Mouse (Mus musculus) embryonic facial prominence, embryonic 15.5 days (tissue): ENCODE results near the gene Ift52. TPM values are rescaled to one million over a fixed set of nuclear protein-coding genes. Genes with fewer than 3 reads are reported as not detected.

Experiments
- ATAC-seq: fragments of 200-750 bp; cut with Nextera tagmentation; 2 replicates; pipeline ENCODE4 v1.8.0; 2017; ENCODE audit warnings: low read depth, moderate TSS enrichment; ENCODE audit not compliant: insufficient number of reproducible peaks, low FRiP score, low TSS enrichment
- H3K27ac ChIP-seq: fragments of 300-500 bp; sonication (generic); replicated peaks from 2 replicates; pipeline ENCODE4 v1.5.1; 2015; ENCODE audit warnings: mild to moderate bottlenecking, inconsistent platforms
- H3K27me3 ChIP-seq: fragments of 300-500 bp; sonication (generic); 2 replicates; pipeline ENCODE4 v1.6.1; 2015; ENCODE audit warnings: inconsistent platforms
- H3K36me3 ChIP-seq: fragments of 300-500 bp; sonication (generic); 2 replicates; pipeline ENCODE4 v1.6.1; 2015; ENCODE audit warnings: mild to moderate bottlenecking, inconsistent platforms
- H3K4me1 ChIP-seq: fragments of 300-500 bp; sonication (generic); 2 replicates; pipeline ENCODE4 v1.6.1; 2015; ENCODE audit warnings: inconsistent platforms
- H3K4me2 ChIP-seq: fragments of 300-500 bp; sonication (generic); replicated peaks from 2 replicates; pipeline ENCODE4 v1.6.1; 2015; ENCODE audit warnings: mild to moderate bottlenecking, inconsistent platforms
- H3K4me3 ChIP-seq: fragments of 300-500 bp; sonication (generic); replicated peaks from 2 replicates; pipeline ENCODE4 v1.5.1; 2015; ENCODE audit warnings: mild to moderate bottlenecking, inconsistent platforms
- H3K9ac ChIP-seq: fragments of 300-500 bp; sonication (generic); 2 replicates; pipeline ENCODE4 v1.6.1; 2015; ENCODE audit warnings: inconsistent platforms
- H3K9me3 ChIP-seq: fragments of 300-500 bp; sonication (generic); replicated peaks from 2 replicates; pipeline ENCODE4 v1.6.1; 2016; ENCODE audit warnings: inconsistent platforms
- WGBS: fragments of 180-500 bp; shearing (Covaris S2); methylation state at CpG from one replicate; pipeline ENCODE4 v1.1.7; 2015; 5-methylcytosine and 5-hydroxymethylcytosine counted together
- microRNA-seq: library from miRNA; unstranded; fragments of <30 nt; microRNA quantifications from one replicate; pipeline ENCODE4, GENCODE M21; 2016; ENCODE audit warnings: borderline number of aligned reads
- polyA plus RNA-seq: library from polyadenylated mRNA; unstranded; fragments of >200 nt; fragmentation: Nextera tagmentation; extraction: Ambion mirVana; gene quantifications from 2 replicates; pipeline ENCODE4 v1.2.1, GENCODE M21; 2015

The Ift52 gene
- polyA plus RNA-seq, 1 experiment from 2014 or later = 51.7 TPM

- Histone ChIP-seq H3K27ac (no peak overlapping the region), H3K4me3 (no peak overlapping the region), H3K27me3 (no peaks in the 10 kb centered on the region), H3K9ac (no peak overlapping the region), H3K9me3 (no peaks in the 10 kb centered on the region), H3K36me3 (peaks cover 19% of the 10 kb centered on the region; the same call in 1 of the 2 replicates), H3K4me1 (no peaks in the 10 kb centered on the region), H3K4me2 (no peak overlapping the region)
- ATAC-seq = no peak
- 62% methylated on average over 3 of the region's 3 CpGs for WGBS
These were observed 58.1 kb downstream of the Ift52 start for GRCm38 (mm10) chr2:163075234-163075633.

GRCm38 (mm10) chr2:163079041-163079440 is 61.9 kb downstream of the Ift52 start:
- no peak for ATAC-seq
- Histone ChIP-seq H3K4me1 (no peaks in the 10 kb centered on the region), H3K27me3 (no peaks in the 10 kb centered on the region), H3K27ac (no peak overlapping the region), H3K4me2 (no peak overlapping the region), H3K9me3 (no peaks in the 10 kb centered on the region), H3K36me3 (peaks cover 11% of the 10 kb centered on the region; the same call in 1 of the 2 replicates), H3K9ac (no peak overlapping the region), H3K4me3 (no peak overlapping the region)
- WGBS = 89% methylated on average over 4 of the region's 4 CpGs

- Histone ChIP-seq H3K27me3 (no peaks in the 10 kb centered on the region), H3K36me3 (peaks cover 3% of the 10 kb centered on the region; the same call in 1 of the 2 replicates), H3K4me3 (no peak overlapping the region), H3K27ac (no peak overlapping the region), H3K4me2 (no peak overlapping the region), H3K4me1 (no peaks in the 10 kb centered on the region), H3K9ac (no peak overlapping the region), H3K9me3 (no peaks in the 10 kb centered on the region)
- ATAC-seq = no peak
- 46% methylated on average over 5 of the region's 5 CpGs for WGBS
These were observed 65.4 kb downstream of the Ift52 start for GRCm38 (mm10) chr2:163082591-163082990.

GRCm38 (mm10) chr2:163084519-163084918 is 67.4 kb downstream of the Ift52 start:
- 87% methylated on average over 3 of the region's 3 CpGs for WGBS
- no peaks in the 10 kb centered on the region for H3K36me3 ChIP-seq
- H3K9me3 ChIP-seq = no peaks in the 10 kb centered on the region
- H3K4me3 ChIP-seq = no peak overlapping the region
- no peaks in the 10 kb centered on the region for H3K4me1 ChIP-seq
- no peak for ATAC-seq
- no peak overlapping the region for H3K27ac ChIP-seq
- no peak overlapping the region for H3K9ac ChIP-seq
- no peak overlapping the region for H3K4me2 ChIP-seq
- no peaks in the 10 kb centered on the region for H3K27me3 ChIP-seq

- ATAC-seq = no peak
- Histone ChIP-seq H3K9me3 (no peaks in the 10 kb centered on the region), H3K27me3 (no peaks in the 10 kb centered on the region), H3K4me3 (no peak overlapping the region), H3K27ac (no peak overlapping the region), H3K36me3 (no peaks in the 10 kb centered on the region), H3K4me2 (no peak overlapping the region), H3K4me1 (no peaks in the 10 kb centered on the region), H3K9ac (no peak overlapping the region)
- 88% methylated on average over 6 of the region's 6 CpGs for WGBS
These were observed 67.9 kb downstream of the Ift52 start for GRCm38 (mm10) chr2:163085047-163085446.

- Histone ChIP-seq H3K27me3 (no peaks in the 10 kb centered on the region), H3K27ac (no peak overlapping the region), H3K4me3 (no peak overlapping the region), H3K9me3 (no peaks in the 10 kb centered on the region), H3K9ac (no peak overlapping the region), H3K36me3 (no peaks in the 10 kb centered on the region), H3K4me1 (no peaks in the 10 kb centered on the region), H3K4me2 (no peak overlapping the region)
- WGBS = 68% methylated on average over 8 of the region's 8 CpGs
- ATAC-seq = no peak
These were observed 69.4 kb downstream of the Ift52 start for GRCm38 (mm10) chr2:163086561-163086960.

GRCm38 (mm10) chr2:163087728-163088127 is 70.6 kb downstream of the Ift52 start, which contains the start of gene Gtsf1l:
TSS of gene Gtsf1l (minus strand) at chr2:163087855.
- Histone ChIP-seq H3K27me3 (no peaks in the 10 kb centered on the region), H3K36me3 (no peaks in the 10 kb centered on the region), H3K4me3 (no peak within 1 kb of the TSS), H3K4me2 (no peak within 1 kb of the TSS), H3K27ac (no peak within 1 kb of the TSS), H3K9me3 (no peaks in the 10 kb centered on the region), H3K4me1 (no peaks in the 10 kb centered on the region), H3K9ac (no peak within 1 kb of the TSS)
- no peak for ATAC-seq
- 83% methylated on average over 9 of the region's 9 CpGs for WGBS

GRCm38 (mm10) chr2:163089475-163090123 is 72.4 kb downstream of the Ift52 start:
- no peak overlapping the region for H3K9ac ChIP-seq
- 75% methylated on average over 5 of the region's 5 CpGs for WGBS
- H3K4me3 ChIP-seq = no peak overlapping the region
- H3K4me1 ChIP-seq = no peaks in the 10 kb centered on the region
- no peaks in the 10 kb centered on the region for H3K36me3 ChIP-seq
- no peak overlapping the region for H3K27ac ChIP-seq
- ATAC-seq = no peak
- H3K4me2 ChIP-seq = no peak overlapping the region
- no peaks in the 10 kb centered on the region for H3K9me3 ChIP-seq
- no peaks in the 10 kb centered on the region for H3K27me3 ChIP-seq

- H3K4me2 ChIP-seq = no peak overlapping the region
- no peaks in the 10 kb centered on the region for H3K4me1 ChIP-seq
- no peak for ATAC-seq
- no peaks in the 10 kb centered on the region for H3K36me3 ChIP-seq
- WGBS = 96% methylated on average over 10 of the region's 10 CpGs
- H3K9me3 ChIP-seq = no peaks in the 10 kb centered on the region
- 0 out of 2 replicates have a peak, but pooled peaks cover 2% of the 10 kb centered on the region for H3K27me3 ChIP-seq
- no peak overlapping the region for H3K9ac ChIP-seq
- no peak overlapping the region for H3K27ac ChIP-seq
- H3K4me3 ChIP-seq = no peak overlapping the region
These were observed 77.8 kb downstream of the Ift52 start for GRCm38 (mm10) chr2:163094909-163095308.

Small RNAs within 50 kb of the gene (microRNA-seq; reads per million reads assigned to microRNA genes)
- gene Gm22174 (not detected), gene Mir7003 (not detected)

Other genes with a start within 250 kb of the Ift52 start
- 190 and 195 TPM in 2 replicates for gene Srsf6, start 85.8 kb upstream of the Ift52 start, polyA plus RNA-seq
- gene L3mbtl1, start 73.9 kb upstream of the Ift52 start, polyA plus RNA-seq = 0.16 and 0.48 TPM in 2 replicates
- 0.09 TPM in 1 of 2 replicates, not detected in the other for gene Sgk2, start 30.0 kb upstream of the Ift52 start, polyA plus RNA-seq
- 23.3 and 24.8 TPM in 2 replicates for gene Mybl2, start 37.3 kb downstream of the Ift52 start, polyA plus RNA-seq
- gene Gtsf1l, start 70.5 kb downstream of the Ift52 start, polyA plus RNA-seq = 0.48 TPM in 1 of 2 replicates, not detected in the other
- gene Tox2, start 185.8 kb downstream of the Ift52 start, polyA plus RNA-seq = 3.1 and 3.7 TPM in 2 replicates